Mouse (Mus musculus): ENCODE data around the gene 4930402H24Rik. TPM values are rescaled to one million over a fixed set of nuclear protein-coding genes. Genes with fewer than 3 reads are reported as not detected.

Gene 4930402H24Rik
- polyA plus RNA-seq, 3 experiments from 2014 or later = 10.6 to 21.0 (median 15.2) TPM

DNA sequence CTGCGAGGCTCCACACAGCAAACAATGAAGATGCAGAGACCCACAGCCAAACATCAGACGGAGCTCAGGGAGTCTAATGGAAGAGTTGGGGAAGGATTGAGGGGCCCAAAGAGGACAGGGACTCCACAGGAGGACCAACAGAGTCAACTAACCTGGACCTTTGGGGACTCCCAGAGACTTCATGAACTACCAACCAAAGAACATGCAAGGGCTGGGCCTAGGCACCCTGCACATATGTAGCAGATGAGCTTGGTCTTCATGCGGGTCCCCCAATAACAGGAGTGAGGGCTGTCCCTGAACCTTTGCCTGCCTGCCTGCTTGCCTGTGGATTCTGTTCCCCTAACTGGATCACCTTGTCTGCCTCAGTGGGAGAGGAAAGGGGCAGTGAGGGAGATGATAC, 101.1 kb downstream of the 4930402H24Rik start:
- ATAC-seq = no peak

DNA sequence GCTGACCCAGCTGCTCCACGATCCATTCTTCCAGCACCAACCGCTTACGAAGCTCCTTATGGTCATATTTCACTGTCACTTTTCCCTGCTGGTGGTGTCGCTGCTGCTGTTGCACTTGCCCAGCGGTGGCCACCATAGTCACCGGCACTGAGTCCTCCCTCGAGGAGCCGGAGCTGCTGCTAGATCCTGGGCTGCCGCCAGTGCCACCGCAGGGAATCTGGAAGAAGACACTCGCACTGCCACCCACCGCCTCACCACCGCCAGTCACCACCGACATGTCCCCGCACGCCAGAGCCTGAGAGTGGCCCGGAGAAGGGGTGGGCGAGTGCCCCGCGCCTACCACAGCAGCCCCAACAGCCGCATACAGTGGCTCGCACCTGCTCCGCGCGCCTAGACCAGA, 102.5 kb downstream of the 4930402H24Rik start:
- no peak for ATAC-seq

DNA sequence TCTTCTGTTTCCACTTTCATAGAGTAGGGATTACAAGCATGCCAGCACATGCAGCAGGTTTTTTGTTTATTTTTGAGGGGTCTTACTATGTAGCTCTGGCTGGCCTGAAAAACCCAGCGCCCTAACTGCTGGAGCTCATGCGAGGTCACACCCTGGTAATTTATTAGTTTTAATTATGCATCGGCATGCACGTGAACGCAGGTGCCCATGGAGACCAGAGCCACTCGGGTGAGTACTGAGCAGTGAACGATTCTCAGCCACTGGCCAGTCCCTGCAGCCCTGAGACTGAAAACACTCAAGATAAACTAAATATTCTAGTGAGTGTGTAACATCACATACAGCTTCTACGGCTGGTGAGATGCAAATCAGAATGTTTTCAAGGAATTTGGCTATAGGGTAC, 110.5 kb downstream of the 4930402H24Rik start:
- ATAC-seq = no peak

DNA sequence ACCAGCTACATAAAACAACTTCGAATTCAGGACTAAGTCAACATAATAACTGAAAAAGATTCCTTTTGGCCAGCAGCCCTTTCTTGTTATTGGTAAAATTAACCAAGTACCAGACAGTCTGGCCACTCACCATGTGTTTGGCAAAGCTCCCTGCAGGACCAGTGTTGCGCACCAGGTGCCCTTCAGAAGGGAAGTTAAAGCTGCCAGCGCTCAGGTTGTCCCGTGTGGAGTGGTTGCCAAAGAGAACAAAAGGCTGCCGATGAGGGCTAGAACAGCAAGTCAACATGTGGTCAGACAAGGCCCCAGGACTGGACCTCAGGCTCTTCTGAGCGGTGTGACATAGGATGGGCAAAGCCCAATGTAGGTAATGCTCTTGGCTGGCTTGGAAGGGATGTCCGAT, 114.5 kb downstream of the 4930402H24Rik start:
- no peak for ATAC-seq

DNA sequence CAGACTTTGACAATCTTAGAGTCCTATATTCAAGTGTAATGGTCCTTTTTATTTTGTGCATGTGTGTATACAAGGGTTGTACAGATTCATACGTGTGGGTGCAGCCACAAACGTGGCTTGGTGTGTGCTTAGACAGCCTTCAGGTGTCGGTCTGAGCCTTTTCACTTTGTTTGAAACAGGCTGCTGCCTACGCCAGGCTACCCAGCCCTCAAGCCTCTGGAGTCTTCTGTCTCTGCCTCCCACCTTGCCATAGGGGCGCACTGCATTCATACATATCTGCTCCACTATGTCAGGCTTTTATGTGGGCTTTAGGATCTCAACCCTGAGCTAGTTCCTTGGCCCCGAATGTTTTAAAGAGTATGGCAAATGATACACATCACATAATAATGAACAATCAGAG, 116.6 kb downstream of the 4930402H24Rik start:
- ATAC-seq = no peak

DNA sequence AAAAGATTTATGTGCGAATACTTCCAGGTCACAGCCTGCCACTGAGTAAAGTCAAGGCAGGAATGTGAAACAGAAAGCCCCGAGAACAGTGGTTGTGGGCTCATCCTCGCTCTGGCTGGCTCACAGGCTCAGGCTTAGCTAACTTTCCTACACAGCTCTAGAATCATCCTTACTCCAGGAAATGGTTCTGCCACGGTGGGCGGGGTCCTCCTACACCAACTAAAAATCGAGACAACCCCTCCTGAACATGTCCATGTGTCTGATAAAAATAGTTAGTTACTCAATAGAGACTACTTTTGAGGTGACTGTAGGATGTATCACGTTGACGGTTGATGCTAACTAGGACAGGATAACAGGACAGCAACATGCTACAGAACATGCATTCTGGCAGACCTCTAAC, 117.2 kb downstream of the 4930402H24Rik start:
- no peak for ATAC-seq

DNA sequence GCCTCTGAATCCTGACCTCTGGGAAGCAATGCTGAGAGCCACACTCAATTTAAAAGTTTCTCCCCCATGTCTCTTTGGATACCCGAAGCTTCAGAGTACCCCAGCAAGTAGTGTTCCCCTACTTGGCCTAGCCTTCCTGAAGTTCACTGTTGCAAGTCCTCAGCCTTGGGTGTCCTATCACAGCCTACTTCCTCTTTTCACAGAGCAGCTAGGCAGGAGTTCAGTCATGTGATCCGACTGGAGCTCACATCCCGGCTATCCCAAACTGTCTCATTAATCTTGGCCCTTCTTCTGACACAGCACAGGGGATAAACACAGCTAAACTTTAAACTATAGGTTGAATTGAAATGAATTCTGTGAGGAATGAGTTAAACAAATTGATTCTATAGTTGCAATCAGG, 121.3 kb downstream of the 4930402H24Rik start:
- no peak for ATAC-seq

DNA sequence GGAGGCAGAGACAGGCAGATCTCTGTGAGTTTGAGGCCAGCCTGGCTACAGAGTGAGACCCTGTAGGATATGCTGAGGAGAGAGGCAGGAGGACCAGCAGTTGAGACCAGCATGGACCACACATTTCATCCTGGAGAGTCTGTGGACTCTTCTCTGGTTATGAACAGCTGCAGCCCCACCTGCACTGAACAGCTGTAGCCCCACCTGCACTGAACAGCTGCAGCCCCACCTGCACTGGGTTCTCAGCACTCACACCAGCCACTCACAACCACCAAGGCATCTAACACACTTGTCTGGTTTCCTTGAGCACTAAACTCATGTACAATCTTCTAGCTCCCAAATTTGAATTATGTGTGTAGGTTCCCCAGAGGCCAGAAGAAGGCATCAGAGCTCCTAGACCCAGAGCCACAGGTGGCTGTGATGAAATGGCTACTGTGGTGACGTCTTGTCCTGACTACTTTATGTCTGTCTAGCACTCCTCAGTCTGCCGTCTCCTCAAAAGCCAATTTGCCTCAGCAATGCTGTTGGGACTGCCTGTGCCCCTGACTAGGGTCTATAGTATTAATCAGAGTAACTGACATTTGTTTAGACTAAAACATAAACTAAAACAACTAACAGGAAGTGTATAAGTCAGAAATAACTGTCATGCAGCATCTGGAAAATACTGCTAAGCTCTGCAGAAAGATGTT, 125.4 kb downstream of the 4930402H24Rik start:
- ATAC-seq = no peak

DNA sequence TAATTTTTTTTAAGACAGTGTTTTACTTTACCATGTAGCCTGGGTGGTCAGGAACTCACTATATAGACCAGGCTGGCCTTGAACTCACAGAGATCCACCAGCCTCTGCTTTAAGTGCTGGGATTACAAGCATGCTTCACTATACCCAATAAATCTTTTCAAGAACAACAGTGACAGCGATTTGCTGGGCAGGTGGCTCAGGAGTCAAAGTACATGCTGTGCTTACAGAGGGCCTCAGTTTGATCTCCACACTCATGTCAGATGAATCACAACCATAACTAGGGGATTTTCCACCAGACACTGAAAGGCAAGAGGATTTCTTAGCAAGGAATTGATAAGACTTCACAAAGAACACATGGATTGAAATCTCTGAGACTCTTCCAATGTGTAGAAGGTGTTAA, 126.3 kb downstream of the 4930402H24Rik start:
- ATAC-seq = no peak

DNA sequence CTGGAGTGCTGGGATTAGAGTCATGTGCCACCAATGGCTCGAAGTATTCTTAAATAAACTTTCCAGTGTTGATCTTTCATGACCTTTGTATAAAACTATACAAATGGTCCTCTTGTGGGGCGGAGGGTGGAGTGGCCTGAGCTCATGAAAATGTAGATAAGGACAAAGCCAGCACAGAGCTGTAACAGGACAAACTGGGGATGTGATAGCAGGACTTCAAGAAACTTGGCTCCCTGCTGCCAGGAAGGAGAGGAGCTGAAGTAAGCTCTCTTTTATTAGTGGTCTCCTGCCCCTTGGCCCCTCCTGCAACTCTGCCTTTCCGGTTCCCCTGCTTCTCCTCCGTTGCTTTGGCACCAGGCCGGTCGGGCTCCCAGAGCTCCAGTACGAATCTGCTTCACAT, 129.6 kb downstream of the 4930402H24Rik start:
- no peak for ATAC-seq

DNA sequence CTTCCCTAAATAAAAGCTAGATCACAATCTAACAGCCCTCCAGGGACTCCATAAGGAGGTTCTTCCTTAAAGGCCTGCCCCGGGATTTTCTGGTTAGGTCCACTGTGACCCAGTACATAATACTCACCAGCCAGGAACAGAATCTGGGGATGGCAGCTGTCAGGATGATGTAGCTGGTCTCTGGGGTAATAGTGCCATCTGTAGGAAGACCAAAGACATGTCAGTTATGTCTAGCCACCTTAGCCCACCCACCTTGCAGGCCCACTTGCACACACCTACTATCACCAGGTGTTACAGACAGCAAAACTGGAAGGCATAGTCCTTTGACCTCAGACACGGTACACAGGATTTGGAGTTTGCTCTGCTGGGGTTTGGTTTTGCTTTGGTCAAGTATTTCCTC, 138.7 kb downstream of the 4930402H24Rik start:
- ATAC-seq = no peak

DNA sequence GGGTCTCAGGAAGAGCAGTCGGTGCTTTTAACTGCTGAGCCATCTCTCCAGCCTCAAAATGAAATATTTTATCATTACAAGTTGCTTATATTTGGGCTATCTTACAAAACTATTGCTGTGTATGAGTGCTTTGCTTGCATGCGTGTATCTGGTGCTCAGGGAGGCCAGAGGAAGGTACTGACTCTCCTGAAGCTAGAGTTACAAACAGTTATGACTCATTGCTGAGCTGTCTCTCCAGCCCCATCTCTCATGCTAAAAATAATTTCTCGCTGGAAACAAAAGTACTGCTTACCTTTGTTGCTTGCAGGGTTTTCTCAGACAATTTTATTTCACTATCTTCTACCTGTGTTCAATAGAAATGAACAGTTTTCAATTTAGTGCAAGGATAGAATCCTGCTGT, 140.8 kb downstream of the 4930402H24Rik start:
- no peak for ATAC-seq

DNA sequence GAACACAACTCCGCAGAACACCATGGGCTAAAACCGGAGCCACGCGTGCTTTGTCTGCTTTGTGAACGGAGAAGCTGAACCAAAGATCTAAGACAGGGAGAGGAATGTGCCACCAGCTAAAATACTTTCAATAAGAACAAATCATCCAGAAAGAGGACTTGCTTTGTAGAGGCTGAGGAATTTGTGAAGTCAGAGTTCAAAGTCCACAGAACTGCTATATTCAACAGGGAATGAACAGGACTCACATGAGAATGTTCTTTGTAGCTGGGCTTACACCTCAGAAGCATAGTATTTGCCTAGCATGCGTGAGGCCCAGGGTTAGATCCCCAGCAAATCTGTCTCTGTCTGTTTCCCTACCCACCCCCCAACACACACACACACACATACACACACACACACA, 145.3 kb downstream of the 4930402H24Rik start:
- no peak for ATAC-seq

DNA sequence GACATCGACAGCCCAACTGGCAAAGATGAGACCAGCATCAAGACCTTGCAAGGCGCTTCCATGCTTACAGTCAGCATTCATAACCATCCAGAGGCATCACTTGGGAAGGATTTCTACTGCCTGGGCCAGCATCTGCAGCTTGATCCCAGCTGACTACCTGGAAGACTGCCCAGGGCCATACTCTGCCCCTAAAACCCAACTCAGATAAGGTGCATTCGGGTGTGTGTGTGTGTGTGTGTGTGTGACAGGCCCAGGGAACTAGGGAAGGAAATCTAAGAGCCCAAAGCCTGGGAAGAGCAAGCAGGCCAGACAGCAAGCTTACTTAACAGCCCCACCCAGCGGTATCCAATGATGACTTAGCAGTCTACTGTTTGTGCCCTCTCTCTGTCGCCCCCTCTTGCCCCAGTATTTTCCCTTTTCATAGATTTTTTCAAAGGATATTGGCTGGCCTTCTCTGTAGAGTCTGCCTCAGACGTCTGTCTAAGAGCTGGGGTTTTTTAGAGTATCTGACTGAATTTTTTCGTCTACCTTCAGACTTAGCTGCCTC, 151.1 kb downstream of the 4930402H24Rik start:
- ATAC-seq = no peak

DNA sequence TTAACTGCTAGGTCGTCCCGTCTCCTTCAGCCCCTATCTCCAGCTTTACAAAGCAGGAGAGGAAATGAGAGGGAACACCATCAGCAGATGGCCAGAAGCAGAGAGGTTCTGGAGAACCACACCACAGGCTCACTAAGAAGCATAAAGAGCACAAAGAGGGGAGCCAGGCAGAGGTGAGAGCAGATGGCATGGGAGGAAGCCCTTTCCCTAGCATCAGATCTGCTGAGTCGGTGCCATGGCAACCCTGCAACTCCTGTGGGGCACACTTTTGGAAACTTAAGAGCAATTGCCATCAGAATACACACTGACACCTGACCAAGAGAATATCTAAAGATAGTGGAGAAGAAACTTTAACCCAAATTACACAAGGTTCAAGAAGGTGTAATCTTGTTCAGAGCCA, 151.6 kb downstream of the 4930402H24Rik start:
- no peak for ATAC-seq

DNA sequence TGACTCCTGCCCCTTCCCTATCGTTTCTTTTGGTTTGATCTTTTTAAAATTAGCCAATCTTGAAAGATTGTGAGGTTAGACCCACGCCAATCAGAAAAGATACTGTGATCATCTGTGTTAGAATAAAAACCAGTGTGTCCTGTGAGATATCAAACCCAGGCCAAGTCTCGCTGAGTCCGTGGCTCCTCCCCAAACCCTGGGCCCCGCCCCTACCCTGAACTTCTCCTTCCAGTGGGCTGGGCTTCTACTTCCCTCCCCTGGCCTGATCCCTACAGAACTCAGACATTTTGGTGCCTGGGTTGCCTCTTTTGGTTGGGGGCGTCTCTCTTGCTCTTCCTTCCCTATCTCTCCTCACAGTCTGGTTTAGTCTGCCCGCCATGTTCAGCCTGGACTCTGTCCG, 155.8 kb downstream of the 4930402H24Rik start:
- ATAC-seq = no peak

DNA sequence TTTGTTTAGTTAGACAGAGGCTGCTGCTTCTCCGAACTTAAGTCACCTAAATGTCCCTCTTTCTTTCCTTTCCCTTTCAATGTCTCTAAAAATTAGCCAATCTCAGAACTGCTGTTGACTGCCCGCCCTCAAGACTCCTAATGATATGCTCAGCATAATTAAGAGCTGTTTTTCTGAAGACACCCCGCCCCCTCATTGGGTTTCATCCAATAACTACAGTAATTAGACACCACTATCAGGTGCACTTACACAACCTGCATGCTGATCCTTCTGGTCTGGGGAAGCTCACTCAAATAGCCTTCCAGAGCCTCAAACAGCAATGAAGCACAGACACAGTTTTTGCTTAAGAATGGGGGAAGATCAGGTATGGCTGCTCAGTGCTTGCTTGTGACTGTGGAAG, 156.5 kb downstream of the 4930402H24Rik start:
- ATAC-seq = no peak

DNA sequence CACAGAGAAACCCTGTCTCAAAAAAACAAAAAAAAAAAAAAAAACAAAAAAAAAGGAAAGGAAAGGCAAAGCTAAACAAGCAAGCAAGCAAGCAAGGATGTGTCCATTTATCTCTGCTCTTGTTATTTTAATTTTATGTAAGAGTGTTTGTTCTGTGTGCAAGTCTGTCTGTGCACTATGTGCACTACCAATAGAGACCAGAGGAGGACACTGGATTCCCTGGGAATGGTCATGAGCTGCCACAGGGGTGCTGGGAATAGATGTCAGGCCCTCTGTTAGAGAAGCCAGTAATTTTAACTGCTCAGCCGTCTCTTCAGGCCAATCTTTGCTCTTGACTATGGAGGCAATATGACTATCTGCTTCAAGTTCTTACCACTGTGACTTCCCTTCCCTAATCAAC, 162.6 kb downstream of the 4930402H24Rik start:
- no peak for ATAC-seq

DNA sequence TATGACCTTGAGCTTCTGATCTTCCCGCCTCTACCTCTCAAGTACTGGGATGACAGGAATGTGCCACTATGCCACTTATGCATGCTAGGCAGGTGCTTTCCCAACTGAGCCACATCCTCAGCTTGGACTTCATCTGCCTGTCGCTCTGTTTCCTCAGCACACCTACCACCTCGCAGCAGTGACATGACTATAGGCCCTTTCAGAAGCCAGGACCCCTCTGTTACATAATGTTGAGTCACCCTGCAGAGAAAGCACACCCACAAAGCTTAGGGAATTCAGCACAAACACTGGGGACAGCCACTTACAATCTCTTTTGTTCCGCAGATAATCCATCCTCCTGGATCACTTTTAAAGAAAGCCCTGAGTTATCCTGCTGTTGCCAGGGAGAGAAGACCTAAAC, 166.1 kb downstream of the 4930402H24Rik start:
- ATAC-seq = no peak

DNA sequence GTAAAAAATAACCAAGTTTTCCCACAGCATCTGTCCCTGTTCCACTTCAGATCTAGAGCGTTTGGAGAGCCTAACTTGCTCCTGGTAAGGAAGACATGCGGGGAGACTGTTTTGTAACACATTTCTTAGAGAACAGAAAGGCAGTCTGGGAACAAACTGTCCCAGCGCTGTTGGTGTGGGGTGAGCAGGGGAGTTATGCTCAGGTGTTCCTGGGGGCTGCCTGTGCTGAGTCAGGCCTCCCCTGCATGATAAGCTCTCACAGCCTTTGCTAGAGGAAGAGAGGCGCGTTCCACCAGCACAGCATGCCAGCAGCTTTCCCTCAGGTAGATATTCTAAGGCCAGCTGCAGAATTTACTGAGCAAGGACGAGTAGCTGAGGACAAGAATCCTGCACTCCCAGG, 168.2 kb downstream of the 4930402H24Rik start:
- ATAC-seq = no peak

DNA sequence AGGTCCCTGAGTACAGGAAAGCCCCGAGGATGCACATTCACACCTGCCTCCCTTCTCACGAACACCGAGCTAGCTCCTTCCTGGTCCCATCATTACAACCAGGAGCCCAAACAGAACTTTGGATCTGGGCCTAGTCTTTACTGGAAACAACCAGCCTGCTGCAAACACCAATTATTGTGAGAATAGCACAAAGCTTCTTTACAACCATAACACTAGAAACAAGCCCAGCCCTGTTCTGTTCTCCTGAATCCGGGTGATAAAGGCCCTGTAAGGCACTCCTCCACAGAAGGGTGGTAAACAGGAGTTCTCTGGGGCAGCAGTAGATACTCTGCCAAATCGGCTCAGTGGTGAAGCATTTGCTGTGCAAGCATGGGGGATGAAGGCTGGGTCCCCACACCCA, 170.9 kb downstream of the 4930402H24Rik start:
- ATAC-seq = no peak

DNA sequence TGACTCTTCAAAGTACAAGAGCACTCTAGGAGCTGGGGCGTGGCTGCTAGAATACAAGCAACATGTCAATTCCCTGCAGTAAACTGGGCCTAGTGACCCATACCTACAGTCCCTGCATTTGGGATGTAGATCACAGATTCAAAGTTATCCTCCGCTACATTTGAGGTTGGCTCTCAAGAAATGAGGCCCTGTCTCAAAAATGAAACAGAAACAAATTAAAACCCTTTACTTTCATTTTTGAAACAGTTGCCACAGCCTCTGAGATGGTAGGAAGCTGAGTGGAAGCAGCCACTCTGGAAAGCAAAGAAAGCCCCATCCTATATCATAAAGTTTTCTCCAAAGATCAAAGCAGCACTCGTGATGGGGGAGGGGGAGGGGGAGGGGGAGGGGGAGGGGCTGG, 172.8 kb downstream of the 4930402H24Rik start:
- peak; percentile 78 for ATAC-seq

DNA sequence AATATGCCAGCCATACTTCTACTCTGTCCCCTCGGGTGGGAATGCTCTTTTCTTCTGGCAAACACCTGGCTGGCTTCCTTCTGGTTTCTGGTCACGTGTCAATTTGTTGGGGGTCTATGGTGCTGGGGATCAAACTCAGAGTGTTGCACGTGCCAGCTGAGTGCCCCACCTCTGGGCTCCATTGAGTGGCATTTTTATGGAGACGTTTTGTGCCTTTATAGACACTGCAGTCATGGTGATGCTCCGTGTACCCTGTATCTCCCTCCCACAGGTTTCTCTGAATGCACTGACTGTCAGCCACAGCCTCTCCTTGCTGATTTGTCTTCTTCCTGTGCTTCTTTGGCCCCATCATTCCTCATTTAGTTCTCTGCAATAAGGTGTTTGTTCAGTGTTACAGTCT, 174.4 kb downstream of the 4930402H24Rik start:
- no peak for ATAC-seq

DNA sequence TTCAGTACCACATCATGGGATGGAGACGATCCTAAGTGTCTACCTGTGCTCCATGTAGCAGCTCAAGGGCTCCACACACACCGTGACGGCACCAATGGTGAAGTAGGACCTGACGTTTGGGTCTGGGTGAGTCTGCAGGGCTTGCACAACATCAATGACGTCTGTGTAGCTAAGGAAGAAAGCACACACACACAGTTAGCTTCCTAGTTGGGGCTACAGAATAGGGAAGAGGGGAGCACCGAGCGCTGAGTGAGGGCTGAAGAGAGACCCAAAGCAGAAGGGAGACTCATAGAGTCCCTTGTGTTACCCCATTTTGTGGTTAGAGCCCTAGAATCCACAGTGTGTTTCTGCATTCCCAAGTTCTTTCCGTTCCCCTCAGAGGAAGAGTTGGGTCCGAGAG, 175.5 kb downstream of the 4930402H24Rik start:
- ATAC-seq = no peak

All from inflammation-experienced regulatory T-cells, adult 6 months (primary cell).